Mouse (Mus musculus) gastrocnemius, postnatal 36 days (tissue): Measurements from ENCODE around the gene Mtf1. TPM values are rescaled to one million over a fixed set of nuclear protein-coding genes. Genes with fewer than 3 reads are reported as not detected.

Experiments used
- total RNA-seq, 2 experiments: library from RNA; stranded (reverse); gene quantifications; 2 replicates each; pipeline ENCODE4 v1.2.3; 2021

Gene Mtf1
- total RNA-seq, 2 experiments from 2014 or later = 11.6 to 12.2 TPM

Other genes with a start within 250 kb of the Mtf1 start
- gene 3100002H09Rik, start 191.3 kb upstream of the Mtf1 start, total RNA-seq = not detected
- gene Pou3f1, start 145.3 kb upstream of the Mtf1 start, total RNA-seq = under 1 TPM; 0.31 to 0.52 TPM
- 10 to 100 TPM; 15.4 to 16.7 TPM for gene Utp11, start 108.5 kb upstream of the Mtf1 start, total RNA-seq
- 100 to 1,000 TPM; 216 to 338 TPM for gene Fhl3, start 101.4 kb upstream of the Mtf1 start, total RNA-seq
- 10 to 100 TPM; 10.1 to 12.8 TPM for gene Sf3a3, start 87.3 kb upstream of the Mtf1 start, total RNA-seq
- 10 to 100 TPM; 10.8 to 11.0 TPM for gene Inpp5b, start 60.3 kb upstream of the Mtf1 start, total RNA-seq
- gene Yrdc, start 48.6 kb downstream of the Mtf1 start, total RNA-seq = 1 to 10 TPM; 6.1 to 9.4 TPM
- 10 to 100 TPM; 19.6 to 20.4 TPM for gene 1110065P20Rik, start 49.1 kb downstream of the Mtf1 start, total RNA-seq
- under 1 TPM; 0.39 to 0.43 TPM for gene Maneal, start 60.1 kb downstream of the Mtf1 start, total RNA-seq
- gene Epha10, start 78.8 kb downstream of the Mtf1 start, total RNA-seq = not detected
- 1 to 10 TPM; 5.9 to 6.0 TPM for gene 9930104L06Rik, start 134.9 kb downstream of the Mtf1 start, total RNA-seq
- gene Cdca8, start 137.2 kb downstream of the Mtf1 start, total RNA-seq = 1 to 10 TPM in 1 of 2 experiments, under 1 TPM in 1; 0.64 to 1.0 TPM
- gene Rspo1, start 184.3 kb downstream of the Mtf1 start, total RNA-seq = under 1 TPM in 1 of 2 experiments, not detected in 1; 0.49 TPM
- 10 to 100 TPM; 21.3 to 31.4 TPM for gene Gnl2, start 214.5 kb downstream of the Mtf1 start, total RNA-seq